Mouse (Mus musculus) thymus, adult 2 months (tissue): ENCODE measurements around the gene Mfsd4a. TPM values are rescaled to one million over a fixed set of nuclear protein-coding genes. Genes with fewer than 3 reads are reported as not detected.

Experiments
- DNase-seq: peaks from one replicate; pipeline ENCODE4 v3.0.0; 2021
- H3K27ac ChIP-seq: fragments of 200-500 bp; 2 replicates; pipeline ENCODE4 v1.5.1; 2012; ENCODE audit warnings: low read length, control low read depth; ENCODE audit not compliant: control insufficient read depth, insufficient read depth
- H3K27me3 ChIP-seq: fragments of 200-500 bp; 2 replicates; pipeline ENCODE4 v1.6.1; 2012; ENCODE audit warnings: mild to moderate bottlenecking, low read length, moderate library complexity, mixed read lengths; ENCODE audit not compliant: control insufficient read depth, insufficient read depth
- H3K36me3 ChIP-seq: fragments of 200-500 bp; 2 replicates; pipeline ENCODE4 v1.6.1; 2012; ENCODE audit warnings: mild to moderate bottlenecking, low read length, moderate library complexity; ENCODE audit not compliant: control insufficient read depth, insufficient read depth
- H3K4me1 ChIP-seq: fragments of 200-500 bp; replicated peaks from 2 replicates; pipeline ENCODE4 v1.6.1; 2012; ENCODE audit warnings: low read length; ENCODE audit not compliant: control insufficient read depth, insufficient read depth
- H3K4me3 ChIP-seq: fragments of 200-500 bp; 2 replicates; pipeline ENCODE4 v1.5.1; 2012; ENCODE audit warnings: mild to moderate bottlenecking, low read length, control low read depth, moderate library complexity; ENCODE audit not compliant: control insufficient read depth, insufficient read depth
- CTCF ChIP-seq: fragments of 200-500 bp; IDR thresholded peaks from 2 replicates; pipeline ENCODE4 v1.5.1; 2012; ENCODE audit warnings: mild to moderate bottlenecking, control low read depth, low read length, moderate library complexity, borderline replicate concordance; ENCODE audit not compliant: control insufficient read depth, poor library complexity, insufficient read depth; ENCODE audit errors: extremely low read depth
- POLR2A ChIP-seq: fragments of 200-500 bp; IDR thresholded peaks from 2 replicates; pipeline ENCODE4 v1.6.1; 2012; ENCODE audit warnings: mild to moderate bottlenecking, low read length, control low read depth, moderate library complexity; ENCODE audit not compliant: control insufficient read depth, poor library complexity, insufficient read depth; ENCODE audit errors: extremely low read depth
- WGBS: fragments of 180-500 bp; shearing (Covaris S2); methylation state at CpG from one replicate; pipeline ENCODE4 v1.1.7; 2018; 5-methylcytosine and 5-hydroxymethylcytosine counted together
- polyA plus RNA-seq: library from polyadenylated mRNA; depleted of rRNA; stranded (reverse); fragments of >200 nt; gene quantifications from 2 replicates; pipeline ENCODE4 v1.2.3, GENCODE M21; 2012

Mfsd4a gene
- polyA plus RNA-seq, 1 experiment, result 5.6 TPM

- no peak for TF ChIP-seq POLR2A
- TF ChIP-seq CTCF, result no peak
- DNase-seq, result no peak
- no peaks in the 10 kb centered on the region for H3K36me3 ChIP-seq
- no peak overlapping the region for H3K4me3 ChIP-seq
- peaks cover 13% of the 10 kb centered on the region for H3K4me1 ChIP-seq
- H3K27ac ChIP-seq, result no peak overlapping the region
- H3K27me3 ChIP-seq, result no peaks in the 10 kb centered on the region
- 95% methylated on average over 3 of the region's 3 CpGs for WGBS
Observed at GRCm38 (mm10) chr1:132006046-132006445, 61.8 kb downstream of the Mfsd4a start.

DNA sequence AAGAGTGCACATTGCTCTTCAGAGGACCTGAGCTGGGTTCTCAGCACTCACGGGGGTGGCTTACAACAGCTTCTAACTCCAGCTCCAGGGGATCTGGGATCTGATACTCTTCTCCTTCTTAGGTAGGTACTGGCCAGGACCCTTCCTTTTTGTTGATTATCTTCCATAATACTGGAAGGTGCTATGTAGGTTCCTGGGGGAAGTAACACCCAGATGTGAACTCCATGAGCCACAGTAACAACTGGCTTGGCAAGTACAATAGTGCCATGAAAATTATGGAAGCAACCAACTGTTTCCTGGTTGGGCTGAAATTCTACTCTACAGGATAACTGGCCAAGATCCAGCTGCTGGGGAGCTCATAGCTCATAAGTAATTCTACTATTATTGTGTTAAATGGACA lies 62.4 kb downstream of the Mfsd4a start:
- no peaks in the 10 kb centered on the region for H3K36me3 ChIP-seq
- 96% methylated on average over 1 of the region's 1 CpGs for WGBS
- H3K4me3 ChIP-seq, result no peak overlapping the region
- peaks cover 10% of the 10 kb centered on the region for H3K4me1 ChIP-seq
- H3K27ac ChIP-seq, result no peak overlapping the region
- H3K27me3 ChIP-seq, result no peaks in the 10 kb centered on the region
- DNase-seq, result no peak
- TF ChIP-seq POLR2A, result no peak
- no peak for TF ChIP-seq CTCF

- Histone ChIP-seq H3K4me1 (peaks cover 6% of the 10 kb centered on the region), H3K27me3 (no peaks in the 10 kb centered on the region), H3K27ac (no peak overlapping the region; the same call in 1 of the 2 replicates), H3K36me3 (no peaks in the 10 kb centered on the region), H3K4me3 (no peak overlapping the region)
- DNase-seq, result no peak
- 90% methylated on average over 6 of the region's 6 CpGs for WGBS
- TF ChIP-seq CTCF, result no peak
- no peak for TF ChIP-seq POLR2A
Observed at GRCm38 (mm10) chr1:132004574-132005180, 63.2 kb downstream of the Mfsd4a start.

DNA sequence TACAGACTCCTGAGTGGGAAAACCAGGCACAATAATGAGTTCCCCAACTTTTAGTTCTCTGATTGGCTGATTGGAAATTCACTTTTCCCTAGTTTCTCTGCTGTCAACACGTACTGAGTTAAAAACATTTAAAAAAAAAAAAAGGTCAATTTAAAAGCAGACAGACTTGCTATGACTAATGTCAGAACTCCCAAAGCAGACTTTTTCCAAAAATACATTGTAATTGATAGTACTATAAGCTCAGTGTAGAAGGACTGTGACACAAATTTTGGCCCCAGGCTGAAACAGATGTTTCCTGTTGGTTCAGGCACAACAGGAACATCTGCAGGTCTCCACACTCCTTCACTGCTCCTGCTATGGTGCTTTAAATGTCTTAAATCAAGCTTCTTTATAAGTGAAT lies 64.0 kb downstream of the Mfsd4a start:
- TF ChIP-seq CTCF, result no peak
- TF ChIP-seq POLR2A, result no peak
- Histone ChIP-seq H3K4me3 (no peak overlapping the region), H3K27me3 (no peaks in the 10 kb centered on the region), H3K36me3 (no peaks in the 10 kb centered on the region), H3K27ac (no peak overlapping the region), H3K4me1 (peaks cover 5% of the 10 kb centered on the region)
- no peak for DNase-seq
- 18% methylated on average over 1 of the region's 1 CpGs for WGBS

DNA sequence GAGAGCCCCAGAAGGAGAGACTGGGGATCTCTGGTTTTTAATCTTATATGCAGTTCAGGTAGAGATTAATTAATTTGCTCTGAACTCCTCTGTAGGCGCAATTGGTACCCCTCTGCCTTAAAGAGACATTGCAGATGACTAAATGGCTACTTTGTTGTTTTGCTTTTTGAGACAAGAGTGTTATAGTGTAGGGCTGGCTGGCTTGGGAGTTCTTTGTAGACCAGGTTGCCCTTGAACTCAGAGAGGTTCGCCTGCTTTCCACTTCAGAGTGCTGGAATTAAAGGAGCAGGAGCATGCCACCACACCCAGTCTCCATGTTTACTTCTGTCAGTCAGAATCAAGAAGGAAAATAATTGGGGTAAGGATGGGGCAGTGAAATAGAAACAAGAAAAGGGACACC lies 64.8 kb downstream of the Mfsd4a start:
- WGBS, result 84% methylated on average over 2 of the region's 2 CpGs
- DNase-seq, result no peak
- Histone ChIP-seq H3K27ac (no peak overlapping the region), H3K4me3 (no peak overlapping the region), H3K36me3 (no peaks in the 10 kb centered on the region), H3K4me1 (peaks cover 5% of the 10 kb centered on the region), H3K27me3 (no peaks in the 10 kb centered on the region)
- TF ChIP-seq CTCF (no peak), POLR2A (no peak)

DNA sequence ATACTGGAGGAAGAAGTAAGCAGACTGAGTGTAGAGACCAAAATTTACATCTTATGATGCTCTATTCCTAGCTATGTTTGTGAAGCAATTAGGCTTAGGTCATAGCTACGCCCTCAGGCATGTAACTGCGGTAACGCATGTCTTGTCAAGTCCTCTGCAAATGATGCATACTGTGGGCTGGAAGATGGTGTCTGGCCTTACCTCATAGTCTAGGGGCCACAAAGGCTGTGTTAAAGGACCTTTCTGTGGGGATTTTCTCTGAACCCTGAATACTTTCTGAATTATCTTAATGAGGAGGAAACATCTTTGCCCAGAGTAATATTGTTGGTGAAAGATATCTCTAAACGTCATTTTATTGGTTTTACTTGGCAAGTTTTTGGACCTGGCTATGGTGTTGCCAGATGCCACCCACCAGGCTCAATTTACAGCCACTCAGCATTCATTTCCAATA lies 66.0 kb downstream of the Mfsd4a start:
- Histone ChIP-seq H3K36me3 (no peaks in the 10 kb centered on the region), H3K4me1 (peaks cover 5% of the 10 kb centered on the region), H3K27me3 (no peaks in the 10 kb centered on the region), H3K4me3 (no peak overlapping the region), H3K27ac (no peak overlapping the region)
- WGBS, result 91% methylated on average over 4 of the region's 4 CpGs
- DNase-seq, result no peak
- TF ChIP-seq CTCF (no peak), POLR2A (no peak)

DNA sequence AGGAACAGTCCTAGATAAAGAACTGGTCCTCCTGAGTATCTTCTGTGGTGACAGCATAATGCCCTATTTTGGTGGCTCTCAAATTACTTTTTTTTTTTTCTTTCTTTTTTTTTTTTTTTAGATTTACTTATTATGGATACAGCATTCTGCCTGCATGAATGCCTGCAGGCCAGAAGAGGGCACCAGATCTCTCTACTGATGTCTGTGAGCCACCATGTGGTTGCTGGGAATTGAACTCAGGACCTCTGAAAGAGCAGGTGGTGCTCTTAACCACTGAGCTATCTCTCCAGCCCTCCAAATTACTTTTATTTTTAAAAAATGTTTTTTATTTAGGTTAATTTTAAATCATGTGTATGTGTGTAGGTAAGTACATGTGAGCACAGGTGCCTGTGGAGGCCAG lies 67.4 kb downstream of the Mfsd4a start:
- Histone ChIP-seq H3K4me1 (peaks cover 3% of the 10 kb centered on the region), H3K27ac (no peak overlapping the region), H3K36me3 (no peaks in the 10 kb centered on the region), H3K27me3 (no peaks in the 10 kb centered on the region), H3K4me3 (no peak overlapping the region)
- peak; percentile 30 for DNase-seq
- TF ChIP-seq POLR2A (no peak), CTCF (no peak)
